Comparison of ENCODE assay signal across 10 mouse cellular contexts in the genomic region with DNA sequence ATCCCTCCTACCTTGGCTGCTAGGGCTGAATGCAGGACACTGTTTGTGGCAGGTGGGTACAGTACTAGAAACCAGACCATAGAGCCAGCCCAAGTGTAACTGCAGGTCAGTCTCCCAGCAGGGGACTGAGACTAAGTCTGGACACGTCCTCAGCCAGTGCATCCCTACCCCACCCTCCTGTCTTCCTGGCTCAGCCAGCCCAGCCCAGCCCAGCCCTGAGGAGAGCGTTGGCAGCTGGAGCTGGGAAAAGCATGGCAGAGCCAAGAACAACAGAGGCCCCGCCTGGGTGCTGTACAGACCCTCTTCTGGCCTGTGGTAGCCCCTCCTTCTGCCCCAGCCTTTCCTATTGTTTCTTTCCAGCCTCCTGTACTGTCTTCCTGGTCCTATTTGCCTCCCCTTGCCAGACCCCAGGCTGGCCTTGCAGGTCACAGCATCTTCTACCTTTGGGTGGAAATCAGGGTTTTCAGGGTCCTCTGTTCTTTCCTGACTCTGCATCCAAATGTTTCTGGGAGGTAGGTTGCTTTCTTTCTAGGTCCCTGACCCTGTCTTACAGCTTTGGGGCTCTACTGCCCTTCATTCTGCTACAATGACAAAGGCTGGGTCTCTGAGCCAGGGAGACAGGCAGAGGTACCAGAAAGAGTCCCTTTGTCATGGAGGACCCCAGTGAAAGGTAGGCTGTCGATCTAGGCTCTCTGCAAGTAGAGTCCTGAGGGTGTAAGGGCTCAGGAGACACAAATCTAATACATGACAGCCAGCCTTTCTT. TPM values are rescaled to one million over a fixed set of nuclear protein-coding genes. Genes with fewer than 3 reads are reported as not detected.
DNase-seq lines count a peak whose midpoint lies in the region; ATAC-seq lines count a peak whose summit lies in the region.
"Had no signal": no experiment of that assay in that cellular context is flagged by ENCODE, and none has a peak within 500 bp of the region (broad histone marks: within the 10 kb centered on the region; RNA-seq: fewer than 3 reads in every experiment).

No protein-coding gene starts in this region.

- no peaks in the 10 kb centered on the region for H3K27me3 ChIP-seq in embryonic facial prominence, embryonic 12.5 days
- no peaks in the 10 kb centered on the region for H3K27me3 ChIP-seq in neural tube, embryonic 11.5 days (ENCODE audit: control insufficient read depth, insufficient read depth, low read length)
- H3K27me3 ChIP-seq: CH12.LX had no signal

- H3K9ac ChIP-seq in embryonic facial prominence, embryonic 12.5 days: peak overlapping the region; percentile 41; the same call in 1 of the 2 replicates
- peak overlapping the region; percentile 24; the same call in 1 of the 2 replicates for H3K9ac ChIP-seq in neural tube, embryonic 11.5 days (ENCODE audit: low read length)

- H3K4me3 ChIP-seq in embryonic facial prominence, embryonic 12.5 days: no peak overlapping the region
- H3K4me3 ChIP-seq in neural tube, embryonic 11.5 days (ENCODE audit: low read depth, low read length): no peak overlapping the region

- ATAC-seq in embryonic facial prominence, embryonic 12.5 days (ENCODE audit: insufficient number of reproducible peaks, insufficient read depth, low FRiP score, low TSS enrichment): peak; percentile 22; the same call in 1 of the 2 replicates
- 0 out of 2 replicates have a peak, but pooled peaks have one; percentile 24 for ATAC-seq in neural tube, embryonic 11.5 days (ENCODE audit: insufficient read depth, low FRiP score, low TSS enrichment)

- H3K27ac ChIP-seq in embryonic facial prominence, embryonic 12.5 days: peak overlapping the region; percentile 97
- peak overlapping the region; percentile 74 for H3K27ac ChIP-seq in neural tube, embryonic 11.5 days (ENCODE audit: low read depth, low read length)
- H3K27ac ChIP-seq: macrophage had no signal

- DNase-seq in left cerebral cortex, postnatal 4 days: peak; percentile 43
- DNase-seq in left cerebral cortex, adult 8-10 months (ENCODE audit: low spot score in 2 of 2): no peak
- DNase-seq in heart, postnatal 10 days: peak; percentile 46 to 49
- DNase-seq in neural tube, embryonic 11.5 days (ENCODE audit: low spot score): peak; percentile 27
- DNase-seq in layer of hippocampus, adult 9-10 months (ENCODE audit: low spot score): no peak
- no peak for DNase-seq in layer of hippocampus, adult 8-10 months (ENCODE audit: low spot score in 2 of 2)
- DNase-seq in adrenal gland, adult 8-10 months: no peak

- H3K9me3 ChIP-seq in embryonic facial prominence, embryonic 12.5 days: no peaks in the 10 kb centered on the region
- no peaks in the 10 kb centered on the region for H3K9me3 ChIP-seq in neural tube, embryonic 11.5 days (ENCODE audit: control insufficient read depth, low read length)

- peaks cover 50% of the 10 kb centered on the region for H3K4me1 ChIP-seq in embryonic facial prominence, embryonic 12.5 days
- H3K4me1 ChIP-seq in neural tube, embryonic 11.5 days (ENCODE audit: control insufficient read depth, insufficient read depth, low read length): peaks cover 44% of the 10 kb centered on the region

- intact Hi-C loops in left cerebral cortex, postnatal 4 days (cut with DNase I): no loop called here
- intact Hi-C loops in heart, postnatal 10 days (cut with DNase I): no loop called here

- whole genome bisulfite sequencing in embryonic facial prominence, embryonic 12.5 days: 16% methylated on average over 4 of the region's 4 CpGs
- WGBS in neural tube, embryonic 11.5 days: 13% methylated on average over 4 of the region's 4 CpGs

- H3K36me3 ChIP-seq in embryonic facial prominence, embryonic 12.5 days: peaks cover 30% of the 10 kb centered on the region
- H3K36me3 ChIP-seq in neural tube, embryonic 11.5 days (ENCODE audit: control insufficient read depth, insufficient read depth, low read length): peaks cover 15% of the 10 kb centered on the region

- H3K4me2 ChIP-seq in embryonic facial prominence, embryonic 12.5 days (replicated peaks): no peak overlapping the region
- no peak overlapping the region for H3K4me2 ChIP-seq in neural tube, embryonic 11.5 days (ENCODE audit: low read depth)

RNA-seq across cellular contexts. Expression of a gene that starts 3.4 kb away (rescaled TPM):
- 1 to 10 TPM; 6.9 to 8.2 TPM for total RNA-seq in left cerebral cortex, postnatal 4 days (2021)
- 1 to 10 TPM; 4.9 to 6.5 (median 5.9) TPM for total RNA-seq in left cerebral cortex, adult 8-10 months (2022)
- 467 and 481 TPM in 2 replicates for polyA plus RNA-seq in embryonic facial prominence, embryonic 12.5 days (2016; fragmentation: Nextera tagmentation; extraction: Ambion mirVana)
- total RNA-seq in heart, postnatal 10 days (2021): under 1 TPM; 0.57 to 0.81 TPM
- polyA plus RNA-seq in neural tube, embryonic 11.5 days (2014; fragmentation: Nextera tagmentation; extraction: Ambion mirVana): 565 and 607 TPM in 2 replicates
- 1 to 10 TPM; 3.9 to 5.9 (median 4.7) TPM for total RNA-seq in layer of hippocampus, adult 8-10 months (2022)
- total RNA-seq in adrenal gland, adult 8-10 months (2022): 1 to 10 TPM in 1 of 4 experiments, under 1 TPM in 2, not detected in 1; 0.31 to 1.0 (median 0.35) TPM
- polyA plus RNA-seq: macrophage had no signal

RNA-seq across cellular contexts. Expression of a gene that starts 14.5 kb away (rescaled TPM):
- total RNA-seq in left cerebral cortex, postnatal 4 days (2021): 10 to 100 TPM; 17.1 to 17.8 TPM
- total RNA-seq in left cerebral cortex, adult 8-10 months (2022): 10 to 100 TPM; 17.4 to 23.4 (median 20.6) TPM
- polyA plus RNA-seq in embryonic facial prominence, embryonic 12.5 days (2016; fragmentation: Nextera tagmentation; extraction: Ambion mirVana): 23.2 and 23.8 TPM in 2 replicates
- 1 to 10 TPM; 6.8 to 7.0 TPM for total RNA-seq in heart, postnatal 10 days (2021)
- 14.5 and 16.9 TPM in 2 replicates for polyA plus RNA-seq in neural tube, embryonic 11.5 days (2014; fragmentation: Nextera tagmentation; extraction: Ambion mirVana)
- 10 to 100 TPM; 25.2 to 31.5 (median 26.2) TPM for total RNA-seq in layer of hippocampus, adult 8-10 months (2022)
- total RNA-seq in adrenal gland, adult 8-10 months (2022): 10 to 100 TPM; 18.6 to 27.6 (median 21.9) TPM

RNA-seq across cellular contexts. Expression of a gene that starts 14.9 kb away (rescaled TPM):
- total RNA-seq in left cerebral cortex, postnatal 4 days (2021): 10 to 100 TPM; 23.4 to 24.9 TPM
- total RNA-seq in left cerebral cortex, adult 8-10 months (2022): 10 to 100 TPM; 13.8 to 14.5 (median 14.1) TPM
- polyA plus RNA-seq in embryonic facial prominence, embryonic 12.5 days (2016; fragmentation: Nextera tagmentation; extraction: Ambion mirVana): 75.4 and 80.1 TPM in 2 replicates
- total RNA-seq in heart, postnatal 10 days (2021): 10 to 100 TPM; 16.2 to 18.9 TPM
- 52.3 and 53.9 TPM in 2 replicates for polyA plus RNA-seq in neural tube, embryonic 11.5 days (2014; fragmentation: Nextera tagmentation; extraction: Ambion mirVana)
- total RNA-seq in layer of hippocampus, adult 8-10 months (2022): 10 to 100 TPM; 12.7 to 16.1 (median 15.1) TPM
- 10 to 100 TPM; 17.9 to 20.0 (median 19.5) TPM for total RNA-seq in adrenal gland, adult 8-10 months (2022)

RNA-seq across cellular contexts. Expression of a gene that starts 25.7 kb away (rescaled TPM):
- 10 to 100 TPM; 43.6 to 49.0 TPM for total RNA-seq in left cerebral cortex, postnatal 4 days (2021)
- 10 to 100 TPM; 49.9 to 59.6 (median 50.5) TPM for total RNA-seq in left cerebral cortex, adult 8-10 months (2022)
- polyA plus RNA-seq in embryonic facial prominence, embryonic 12.5 days (2016; fragmentation: Nextera tagmentation; extraction: Ambion mirVana): 71.4 and 72.9 TPM in 2 replicates
- total RNA-seq in heart, postnatal 10 days (2021): 10 to 100 TPM; 60.5 to 75.5 TPM
- 76.1 and 79.2 TPM in 2 replicates for polyA plus RNA-seq in neural tube, embryonic 11.5 days (2014; fragmentation: Nextera tagmentation; extraction: Ambion mirVana)
- total RNA-seq in layer of hippocampus, adult 8-10 months (2022): 10 to 100 TPM; 58.6 to 59.7 (median 59.5) TPM
- 100 to 1,000 TPM; 121 to 146 (median 131) TPM for total RNA-seq in adrenal gland, adult 8-10 months (2022)

RNA-seq across cellular contexts. Expression of a gene that starts 25.9 kb away (rescaled TPM):
- 10 to 100 TPM; 25.8 to 25.9 TPM for total RNA-seq in left cerebral cortex, postnatal 4 days (2021)
- 1 to 10 TPM; 4.0 to 5.5 (median 5.2) TPM for total RNA-seq in left cerebral cortex, adult 8-10 months (2022)
- 40.0 and 42.0 TPM in 2 replicates for polyA plus RNA-seq in embryonic facial prominence, embryonic 12.5 days (2016; fragmentation: Nextera tagmentation; extraction: Ambion mirVana)
- 10 to 100 TPM; 56.4 to 62.4 TPM for total RNA-seq in heart, postnatal 10 days (2021)
- polyA plus RNA-seq in neural tube, embryonic 11.5 days (2014; fragmentation: Nextera tagmentation; extraction: Ambion mirVana): 59.5 and 60.2 TPM in 2 replicates
- total RNA-seq in layer of hippocampus, adult 8-10 months (2022): 1 to 10 TPM; 4.9 to 6.5 (median 5.5) TPM
- 10 to 100 TPM in 1 of 4 experiments, 1 to 10 TPM in 3; 4.3 to 14.4 (median 6.8) TPM for total RNA-seq in adrenal gland, adult 8-10 months (2022)

Comparison
In these comparisons a context has a peak if more than half of its experiments do, and no peak if none do; other contexts are left out.
1. DNase-seq: peak in left cerebral cortex, postnatal 4 days (single experiment), heart, postnatal 10 days (2 of 2) and neural tube, embryonic 11.5 days (single experiment); none in left cerebral cortex, adult 8-10 months (0 of 2), layer of hippocampus, adult 9-10 months (single experiment), layer of hippocampus, adult 8-10 months (0 of 2) and adrenal gland, adult 8-10 months (single experiment).